Mouse (Mus musculus): ENCODE data around the gene Olfr328. TPM values are rescaled to one million over a fixed set of nuclear protein-coding genes. Genes with fewer than 3 reads are reported as not detected.

Gene Olfr328
- total RNA-seq, 2 experiments from 2014 or later: not detected

Other genes starting within 250 kb of the Olfr328 start
- 10 to 100 TPM in 1 of 2 experiments, 1 to 10 TPM in 1; 6.9 to 13.1 TPM for gene Zfp692, start 248.6 kb downstream of the Olfr328 start, total RNA-seq (2021)
- 10 to 100 TPM; 50.9 to 60.2 TPM for gene Zfp672, start 225.3 kb downstream of the Olfr328 start, total RNA-seq (2021)
- 10 to 100 TPM; 36.6 to 46.1 TPM for gene Sh3bp5l, start 224.9 kb downstream of the Olfr328 start, total RNA-seq (2021)
- gene Lypd8, start 176.6 kb downstream of the Olfr328 start, total RNA-seq (2021): not detected
- not detected for gene 1810065E05Rik, start 134.5 kb downstream of the Olfr328 start, total RNA-seq (2021)
- not detected for gene Gm12253, start 123.1 kb downstream of the Olfr328 start, total RNA-seq (2021)
- not detected for gene Lypd9, start 102.7 kb downstream of the Olfr328 start, total RNA-seq (2021)
- not detected for gene Olfr30, start 93.4 kb downstream of the Olfr328 start, total RNA-seq (2021)
- gene Olfr332, start 63.1 kb downstream of the Olfr328 start, total RNA-seq (2021): not detected
- gene Olfr331, start 53.1 kb downstream of the Olfr328 start, total RNA-seq (2021): not detected
- gene Olfr330, start 20.8 kb downstream of the Olfr328 start, total RNA-seq (2021): not detected
- gene Olfr329-ps, start 9.2 kb downstream of the Olfr328 start, total RNA-seq (2021): not detected
- not detected for gene Olfr224, start 14.9 kb upstream of the Olfr328 start, total RNA-seq (2021)
- not detected for gene Olfr325, start 22.1 kb upstream of the Olfr328 start, total RNA-seq (2021)
- not detected for gene Olfr324, start 39.5 kb upstream of the Olfr328 start, total RNA-seq (2021)
- not detected for gene 2210407C18Rik, start 60.4 kb upstream of the Olfr328 start, total RNA-seq (2021)
- gene Olfr323, start 74.9 kb upstream of the Olfr328 start, total RNA-seq (2021): not detected
- under 1 TPM; 0.36 to 1.00 TPM for gene Trim58, start 84.8 kb upstream of the Olfr328 start, total RNA-seq (2021)
- gene Olfr322, start 103.1 kb upstream of the Olfr328 start, total RNA-seq (2021): not detected
- not detected for gene Olfr320, start 125.5 kb upstream of the Olfr328 start, total RNA-seq (2021)
- not detected for gene Olfr319, start 143.5 kb upstream of the Olfr328 start, total RNA-seq (2021)
- gene Olfr318, start 168.4 kb upstream of the Olfr328 start, total RNA-seq (2021): not detected
- not detected for gene Olfr317, start 183.6 kb upstream of the Olfr328 start, total RNA-seq (2021)
- gene Olfr316, start 197.1 kb upstream of the Olfr328 start, total RNA-seq (2021): not detected
- gene Olfr315, start 217.6 kb upstream of the Olfr328 start, total RNA-seq (2021): not detected
- gene Olfr314, start 227.3 kb upstream of the Olfr328 start, total RNA-seq (2021): not detected
- gene Fam183b, start 246.3 kb upstream of the Olfr328 start, total RNA-seq (2021): 1 to 10 TPM; 2.5 to 3.3 TPM